Mouse (Mus musculus): ENCODE data around the gene Gp6. TPM values are rescaled to one million over a fixed set of nuclear protein-coding genes. Genes with fewer than 3 reads are reported as not detected.
"Not testable (repeated sequence)": the region's sequence is repeated elsewhere in the genome, so short reads cannot be mapped to it uniquely, and the experiment has no call there.

The Gp6 gene
- total RNA-seq (2021), result not detected
- long read RNA-seq, experiment 1, result 0 reads
- long read RNA-seq, experiment 2, result 0 reads

DNA sequence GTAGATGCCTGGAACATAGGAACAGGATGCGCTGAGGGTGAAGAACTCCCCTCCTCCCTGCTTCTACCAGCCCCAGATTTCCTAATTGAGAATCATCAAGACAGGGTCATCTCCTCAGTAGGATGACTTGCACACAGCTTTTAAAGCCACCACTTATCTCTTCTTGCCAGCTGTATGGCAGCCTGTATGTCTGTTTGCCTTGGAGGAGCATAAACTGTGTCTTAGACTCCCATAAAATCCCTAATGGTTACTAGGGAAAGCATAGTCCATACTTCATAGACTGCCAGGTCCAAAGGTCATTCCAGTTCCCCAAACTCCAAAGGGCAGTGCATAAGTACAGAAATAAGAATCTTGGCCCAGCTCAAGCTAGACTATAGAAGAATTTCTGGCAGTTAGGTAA is at the start of gene Gp6:
Gp6 (minus strand) TSS at position 15 of the 400 bp plus-strand sequence.
- TF ChIP-seq CTCF (conservative IDR thresholded peaks at IDR 0.05), result no peak
- Histone ChIP-seq H3K4me3 (no peak within 1 kb of the TSS), H3K27ac (no peak within 1 kb of the TSS)
- no peak for DNase-seq (ENCODE audit: low spot score in 2 of 2)

DNA sequence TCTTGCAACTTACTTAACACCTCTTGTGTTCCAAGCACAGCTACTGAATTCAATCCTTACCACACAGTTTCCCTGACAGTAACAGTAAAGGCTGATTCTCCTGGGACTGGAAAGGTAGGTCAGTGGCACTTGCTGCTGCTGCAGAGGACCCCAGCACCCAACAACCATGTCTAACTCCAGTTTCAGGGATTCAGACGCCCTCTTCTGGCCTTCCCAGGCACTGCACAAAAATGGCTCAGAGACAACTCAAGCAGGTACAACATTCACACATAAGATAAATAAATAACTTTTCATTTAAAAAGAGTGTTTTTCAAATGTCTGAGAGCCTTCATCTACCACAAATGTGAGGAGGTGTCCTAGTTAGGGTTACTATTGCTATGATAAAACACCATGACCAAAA is 49.6 kb upstream of the Gp6 start:
- no peak overlapping the region for H3K4me3 ChIP-seq
- H3K27ac ChIP-seq, result no peak overlapping the region
- peak; percentile 60 for TF ChIP-seq CTCF (conservative IDR thresholded peaks at IDR 0.05)
- no peak for DNase-seq (ENCODE audit: low spot score in 2 of 2)

DNA sequence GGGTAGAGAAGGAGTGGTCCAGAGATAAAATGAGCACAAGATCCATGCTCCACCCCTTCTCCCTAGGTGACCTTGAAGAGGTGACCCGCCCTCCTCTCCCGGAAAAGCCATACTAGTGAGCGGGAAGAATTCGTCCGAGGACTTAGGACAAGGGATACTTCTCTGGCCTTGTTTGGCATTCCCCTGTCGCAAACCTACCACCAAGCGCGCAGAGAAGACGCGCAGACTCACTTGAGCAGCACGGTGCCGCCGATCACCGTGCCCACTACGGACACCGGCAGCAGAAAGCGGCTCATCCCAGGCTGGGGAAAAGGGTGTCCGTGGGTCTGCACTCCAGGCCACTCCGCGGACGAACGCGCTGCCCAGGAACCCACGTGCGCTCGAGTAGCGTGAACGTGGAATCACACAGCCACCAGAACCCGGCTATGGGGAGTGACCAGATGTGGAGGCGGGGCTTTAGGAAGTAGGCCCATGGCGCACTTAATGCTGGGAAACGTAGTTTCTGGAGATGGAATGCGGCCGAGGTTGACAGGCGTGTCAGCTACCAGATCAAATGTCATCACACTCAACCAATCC is 47.8 kb upstream of the Gp6 start, which contains the start of gene Rdh13:
Rdh13 (minus strand) TSS at position 434 of the 576 bp plus-strand sequence.
- peak; percentile 35 for TF ChIP-seq CTCF (conservative IDR thresholded peaks at IDR 0.05)
- Histone ChIP-seq H3K27ac (peak within 1 kb of the TSS; percentile 94), H3K4me3 (peak within 1 kb of the TSS; percentile 85)
- peak; percentile 89 to 93 for DNase-seq (ENCODE audit: low spot score in 2 of 2)

DNA sequence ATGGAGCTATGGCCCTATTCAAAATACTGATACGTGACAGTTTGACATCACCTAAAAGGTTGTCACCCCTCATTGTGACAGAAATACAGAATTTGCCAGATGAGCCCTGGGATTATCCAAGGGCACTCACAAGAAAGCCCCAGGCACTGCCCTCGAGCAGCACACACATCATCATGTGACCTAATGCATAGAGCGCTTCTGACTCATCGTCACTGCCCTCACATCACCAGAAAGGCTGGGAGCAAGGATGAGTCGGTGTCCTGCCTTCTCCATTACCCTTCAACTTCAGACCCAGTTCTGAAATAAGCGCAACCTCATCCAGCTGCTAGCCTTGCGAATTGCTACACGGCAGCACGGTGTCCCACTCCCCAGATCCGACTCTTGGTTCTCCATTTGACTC is 43.0 kb upstream of the Gp6 start:
- Histone ChIP-seq H3K4me3 (no peak overlapping the region), H3K27ac (no peak overlapping the region)
- no peak for TF ChIP-seq CTCF (conservative IDR thresholded peaks at IDR 0.05)
- no peak for DNase-seq (ENCODE audit: low spot score in 2 of 2)

DNA sequence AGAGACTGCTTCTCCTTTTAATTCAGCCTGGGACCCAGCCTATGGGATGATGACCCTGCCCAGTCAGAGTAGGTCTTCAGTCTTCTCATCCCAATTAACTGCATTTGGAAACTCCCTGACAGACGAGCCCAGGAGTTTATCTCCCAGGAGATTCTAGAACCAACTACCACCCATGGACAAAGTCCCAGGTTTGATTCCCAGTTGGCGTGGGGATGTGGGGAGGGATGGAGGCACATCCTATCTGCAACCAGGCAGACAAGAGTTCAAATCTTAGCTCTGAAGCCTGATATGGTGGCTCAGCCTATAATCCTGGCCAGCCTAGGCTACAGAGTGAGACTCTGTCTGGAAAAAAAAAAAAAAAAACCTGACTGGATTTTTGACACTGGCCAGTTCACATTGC is 40.2 kb upstream of the Gp6 start:
- Histone ChIP-seq H3K27ac (no peak overlapping the region), H3K4me3 (no peak overlapping the region)
- no peak for TF ChIP-seq CTCF (conservative IDR thresholded peaks at IDR 0.05)
- no peak for DNase-seq (ENCODE audit: low spot score in 2 of 2)

DNA sequence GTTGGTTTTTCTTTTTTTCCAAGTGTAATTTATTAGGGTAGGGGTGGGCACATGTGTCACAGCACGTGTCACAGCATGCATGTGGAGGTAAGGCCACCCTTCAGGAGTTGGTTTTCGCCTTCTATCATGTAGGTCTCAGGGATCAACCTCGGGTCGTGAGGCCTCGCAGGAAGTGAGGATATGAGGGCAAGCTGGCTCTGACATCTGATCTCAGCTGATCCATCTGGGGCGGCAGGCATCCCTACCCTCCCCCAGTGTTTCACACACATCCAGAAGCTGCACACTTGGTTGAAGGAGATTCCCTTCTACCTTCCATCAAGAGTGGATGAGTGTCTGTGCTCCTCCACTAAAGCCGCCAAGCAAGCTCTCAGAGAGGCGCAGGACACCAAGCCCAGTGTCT is 34.5 kb upstream of the Gp6 start:
- Histone ChIP-seq H3K27ac (no peak overlapping the region), H3K4me3 (no peak overlapping the region)
- no peak for TF ChIP-seq CTCF (conservative IDR thresholded peaks at IDR 0.05)
- no peak for DNase-seq (ENCODE audit: low spot score in 2 of 2)

DNA sequence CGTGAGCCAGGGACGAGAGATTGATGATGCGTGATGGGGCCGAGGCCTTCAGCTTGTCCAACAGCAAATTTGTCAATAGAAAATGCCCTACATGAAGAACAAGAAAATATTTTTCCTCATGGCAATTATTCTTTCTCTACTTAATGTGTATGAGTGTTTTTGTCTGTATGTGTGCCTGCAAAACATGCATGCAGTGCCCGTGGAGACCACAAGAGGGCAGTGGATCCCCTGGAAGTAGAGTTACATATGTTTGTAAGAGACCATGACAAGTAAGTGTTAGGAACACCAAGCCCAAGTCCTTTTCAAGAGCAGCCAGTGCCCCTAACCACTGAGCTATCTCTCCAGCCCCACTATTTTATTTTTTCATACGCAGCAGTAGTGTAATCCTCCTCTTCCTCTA is 34.0 kb upstream of the Gp6 start:
- Histone ChIP-seq H3K27ac (no peak overlapping the region), H3K4me3 (no peak overlapping the region)
- peak; percentile 84 for TF ChIP-seq CTCF (conservative IDR thresholded peaks at IDR 0.05)
- DNase-seq (ENCODE audit: low spot score in 2 of 2), result peak in 1 of 2 experiments; percentile 63

DNA sequence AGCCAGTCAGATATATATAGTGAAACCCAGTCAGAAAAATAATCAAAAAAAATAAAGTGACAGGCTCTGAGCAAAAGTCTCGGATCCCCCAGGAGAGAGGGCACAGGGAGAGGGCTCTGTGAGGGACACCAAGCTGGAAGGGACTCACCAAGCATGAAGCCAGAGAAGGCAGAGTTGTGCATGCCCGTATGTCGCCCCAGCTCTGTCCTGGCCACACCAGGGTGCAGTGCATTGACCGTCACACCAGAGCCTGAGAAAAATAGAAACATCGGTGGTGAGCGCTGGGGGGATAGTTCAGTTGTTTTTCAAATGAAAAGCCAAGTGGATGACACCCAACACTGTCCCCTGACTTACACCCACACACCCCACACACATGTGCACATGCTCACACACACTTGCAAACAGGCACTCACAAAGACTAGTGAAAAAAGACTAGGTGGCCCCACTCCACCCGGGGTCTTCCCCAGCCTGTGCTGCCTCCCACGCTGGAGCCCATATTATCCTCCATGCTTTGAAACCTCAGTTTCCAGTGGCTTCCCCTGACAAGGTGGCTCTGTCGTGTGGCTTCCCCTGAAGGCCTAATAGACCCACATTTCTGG is 32.8 kb upstream of the Gp6 start:
- H3K27ac ChIP-seq, result no peak overlapping the region
- H3K4me3 ChIP-seq, result no peak overlapping the region
- TF ChIP-seq CTCF (conservative IDR thresholded peaks at IDR 0.05), result no peak
- DNase-seq (ENCODE audit: low spot score in 2 of 2), result no peak

DNA sequence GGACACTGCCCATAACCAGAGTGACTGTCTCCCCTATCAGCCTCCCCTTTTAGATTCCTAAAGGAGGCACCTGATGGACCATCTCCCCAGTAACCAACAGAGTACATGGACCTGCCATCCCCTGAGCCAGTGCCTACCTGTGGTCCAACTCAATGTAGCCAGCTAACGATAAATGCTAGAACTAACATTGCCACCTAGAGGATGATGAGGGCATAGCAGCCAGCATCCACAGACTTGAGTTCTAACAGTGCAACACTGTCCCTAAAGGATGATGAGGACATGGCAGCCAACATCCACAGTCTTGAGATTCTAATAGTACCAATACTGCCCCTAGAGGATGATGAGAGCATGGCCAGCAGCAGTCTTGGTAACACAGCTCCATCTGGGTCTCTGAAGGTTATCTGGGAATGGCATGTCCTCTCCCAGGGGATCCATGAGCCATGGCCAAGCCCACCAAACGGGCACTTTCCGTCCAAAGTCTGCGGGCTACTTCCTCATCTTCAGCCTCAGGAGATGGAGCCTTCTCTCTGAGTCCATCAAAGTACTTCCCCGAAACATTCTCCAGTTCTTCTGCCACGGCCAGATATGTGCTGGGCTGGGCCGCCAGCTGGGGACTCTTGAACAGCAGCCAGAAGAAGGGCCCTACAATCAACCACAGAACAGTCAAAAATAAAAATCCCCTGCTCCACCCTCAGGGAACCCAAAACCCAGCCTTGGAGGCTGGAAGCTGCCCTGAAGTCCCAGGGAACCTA is 29.8 kb upstream of the Gp6 start:
- DNase-seq (ENCODE audit: low spot score in 2 of 2), result peak; percentile 87 to 90
- no peak overlapping the region for H3K27ac ChIP-seq
- TF ChIP-seq CTCF (conservative IDR thresholded peaks at IDR 0.05), result peak; percentile 99
- H3K4me3 ChIP-seq, result no peak overlapping the region

DNA sequence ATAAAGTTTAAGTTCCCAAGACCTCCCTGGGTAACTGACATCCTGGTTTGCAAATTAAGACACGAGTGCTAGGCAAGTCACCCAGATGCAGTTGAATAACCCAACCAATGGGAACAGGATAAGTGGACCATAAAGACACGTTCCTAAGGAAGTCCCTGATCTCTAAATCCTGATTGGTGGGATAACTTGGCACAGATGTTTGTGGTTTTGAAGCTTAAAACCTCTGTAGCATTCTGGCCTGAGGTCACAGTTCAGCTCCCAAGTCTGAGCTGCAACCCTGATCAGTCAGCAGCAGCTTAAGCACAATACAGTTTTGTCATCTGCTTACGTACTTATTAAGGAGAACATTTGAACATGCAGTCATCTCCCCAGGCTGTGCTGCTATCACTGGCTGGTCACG is 22.7 kb upstream of the Gp6 start:
- TF ChIP-seq CTCF (conservative IDR thresholded peaks at IDR 0.05), result no peak
- Histone ChIP-seq H3K4me3 (no peak overlapping the region), H3K27ac (no peak overlapping the region)
- DNase-seq (ENCODE audit: low spot score in 2 of 2), result no peak

DNA sequence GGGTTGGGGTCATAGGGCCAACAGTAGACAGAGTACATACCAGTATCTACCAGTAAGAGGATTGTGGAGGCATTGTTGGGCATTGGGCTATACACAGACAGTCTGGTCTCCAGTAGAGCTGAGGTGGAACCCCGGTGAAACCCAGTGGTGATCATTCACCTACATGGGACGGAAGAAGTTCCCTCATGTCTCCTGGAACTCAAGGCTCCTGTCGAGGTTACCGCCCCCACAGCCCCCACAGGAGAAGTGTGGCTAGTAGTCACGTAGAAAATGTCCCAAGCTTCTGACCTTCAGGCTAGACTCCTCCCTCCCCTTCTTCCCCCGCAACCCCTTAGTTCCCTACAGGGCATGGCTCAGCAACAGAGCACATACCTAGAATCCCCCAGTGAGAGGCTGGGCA is 22.1 kb upstream of the Gp6 start:
- no peak for DNase-seq (ENCODE audit: low spot score in 2 of 2)
- no peak overlapping the region for H3K4me3 ChIP-seq
- no peak overlapping the region for H3K27ac ChIP-seq
- TF ChIP-seq CTCF (conservative IDR thresholded peaks at IDR 0.05), result no peak

DNA sequence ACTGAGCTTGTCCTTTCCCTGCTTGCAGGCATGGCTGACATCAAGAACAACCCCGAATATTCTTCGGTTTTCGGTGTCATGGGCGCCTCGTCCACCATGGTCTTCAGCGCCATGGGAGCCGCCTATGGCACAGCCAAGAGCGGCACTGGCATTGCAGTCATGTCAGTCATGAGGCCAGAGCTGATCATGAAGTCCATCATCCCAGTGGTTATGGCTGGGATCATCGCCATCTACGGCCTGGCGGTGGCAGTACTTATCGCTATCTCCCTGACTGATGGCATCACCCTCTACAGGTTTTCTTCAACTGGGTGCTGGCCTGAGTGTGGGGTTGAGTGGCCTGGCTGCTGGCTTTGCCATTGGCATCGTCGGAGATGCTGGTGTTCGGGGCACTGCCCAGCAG is 14.9 kb upstream of the Gp6 start:
- not testable (repeated sequence) for H3K27ac ChIP-seq; DNase-seq (ENCODE audit: low spot score in 2 of 2); H3K4me3 ChIP-seq

DNA sequence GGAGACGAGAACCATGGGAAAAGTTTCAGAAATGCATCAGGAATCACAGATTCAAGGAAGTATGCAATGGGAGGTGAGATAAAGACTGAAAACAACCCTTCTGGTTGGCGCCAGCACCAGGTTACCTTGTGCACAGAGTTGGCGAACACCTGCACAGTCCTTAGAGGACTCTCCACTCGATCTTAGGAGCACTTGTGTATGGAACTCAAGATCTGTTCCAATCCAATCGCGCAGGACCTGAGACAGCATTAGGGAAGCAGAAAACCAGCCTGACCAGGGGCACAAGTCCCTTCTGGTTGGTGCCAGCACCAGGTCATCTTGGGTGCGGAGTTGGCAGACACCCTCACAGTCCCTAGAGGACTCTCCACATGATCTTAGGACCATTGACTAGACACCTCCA is 24.0 kb downstream of the Gp6 start:
- Histone ChIP-seq H3K4me3 (no peak overlapping the region), H3K27ac (no peak overlapping the region)
- no peak for TF ChIP-seq CTCF (conservative IDR thresholded peaks at IDR 0.05)
- DNase-seq (ENCODE audit: low spot score in 2 of 2), result no peak

DNA sequence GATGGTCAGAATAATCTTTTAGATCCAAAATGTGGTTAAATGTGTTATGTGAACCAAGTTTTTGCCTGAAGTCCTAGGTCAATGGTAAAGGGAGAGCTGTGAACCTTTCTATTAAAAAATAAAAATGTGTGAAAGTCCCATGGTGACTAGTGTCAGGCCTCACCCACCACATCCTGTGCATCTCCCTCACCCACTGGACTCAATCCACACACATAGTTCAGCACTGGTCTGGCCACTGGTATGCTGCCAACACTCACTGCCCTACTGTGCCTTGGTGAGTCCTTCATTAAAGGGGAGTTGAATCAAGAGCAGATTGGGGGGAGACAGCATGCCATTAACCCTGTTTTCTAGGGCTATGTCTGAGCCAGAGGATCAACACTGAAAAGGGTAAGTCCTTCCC is 60.0 kb downstream of the Gp6 start, which contains the start of gene Ncr1:
Ncr1 (plus strand) TSS at position 216 of the 400 bp plus-strand sequence.
- no peak for DNase-seq (ENCODE audit: low spot score in 2 of 2)
- no peak within 1 kb of the TSS for H3K27ac ChIP-seq
- no peak for TF ChIP-seq CTCF (conservative IDR thresholded peaks at IDR 0.05)
- H3K4me3 ChIP-seq, result no peak within 1 kb of the TSS

Data from layer of hippocampus, adult 2 months (tissue).